Mouse (Mus musculus): ENCODE data around the gene Nrxn3. TPM values are rescaled to one million over a fixed set of nuclear protein-coding genes. Genes with fewer than 3 reads are reported as not detected.

The Nrxn3 gene
- polyA plus RNA-seq, 1 experiment from 2014 or later: 1.4 TPM

DNA sequence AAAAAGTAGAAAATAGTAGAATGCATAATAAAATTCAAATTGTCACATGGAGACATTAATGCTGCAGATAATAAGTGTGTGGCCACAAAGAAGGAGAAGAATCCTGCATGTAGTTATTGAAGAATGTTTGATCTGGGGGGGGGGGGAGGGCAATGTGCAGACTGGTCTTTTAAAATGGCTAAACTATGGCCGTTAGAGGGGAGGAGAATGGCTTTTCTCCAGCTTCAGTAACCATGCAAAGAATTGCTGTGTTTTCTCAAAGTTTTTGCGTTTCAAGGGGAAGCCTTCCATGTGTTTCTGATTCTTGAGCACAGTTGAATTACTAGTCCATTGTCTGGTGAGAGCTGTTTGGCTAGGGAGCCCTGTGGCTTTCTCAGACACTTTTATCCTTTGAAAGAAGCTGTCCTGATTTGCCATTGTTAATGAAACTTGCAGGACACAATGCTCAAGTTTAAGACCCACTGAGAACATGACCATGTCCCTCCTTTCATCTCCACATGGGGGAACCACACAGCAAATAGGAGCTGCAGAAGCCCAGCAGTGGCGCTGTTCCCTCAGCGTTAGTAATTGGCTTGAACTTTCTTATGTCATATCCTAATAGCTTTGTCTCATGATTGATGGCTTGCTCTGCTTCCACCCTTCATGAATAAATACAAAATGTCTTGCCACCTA is 808.1 kb downstream of the Nrxn3 start:
- 30% methylated on average over 4 of the region's 4 CpGs for WGBS
- Histone ChIP-seq H3K4me3 (ENCODE audit: low read length) (no peak overlapping the region), H3K4me2 (ENCODE audit: low read depth, low read length) (no peak overlapping the region), H3K9me3 (ENCODE audit: control insufficient read depth, low read length) (no peaks in the 10 kb centered on the region), H3K9ac (ENCODE audit: low read depth, low read length) (no peak overlapping the region), H3K36me3 (ENCODE audit: control insufficient read depth, insufficient read depth, low read length) (no peaks in the 10 kb centered on the region), H3K4me1 (ENCODE audit: control insufficient read depth, insufficient read depth, low read length) (no peaks in the 10 kb centered on the region), H3K27ac (ENCODE audit: low read length) (no peak overlapping the region), H3K27me3 (replicated peaks; ENCODE audit: control insufficient read depth, insufficient read depth, low read length) (no peaks in the 10 kb centered on the region)
- no peak for ATAC-seq

DNA sequence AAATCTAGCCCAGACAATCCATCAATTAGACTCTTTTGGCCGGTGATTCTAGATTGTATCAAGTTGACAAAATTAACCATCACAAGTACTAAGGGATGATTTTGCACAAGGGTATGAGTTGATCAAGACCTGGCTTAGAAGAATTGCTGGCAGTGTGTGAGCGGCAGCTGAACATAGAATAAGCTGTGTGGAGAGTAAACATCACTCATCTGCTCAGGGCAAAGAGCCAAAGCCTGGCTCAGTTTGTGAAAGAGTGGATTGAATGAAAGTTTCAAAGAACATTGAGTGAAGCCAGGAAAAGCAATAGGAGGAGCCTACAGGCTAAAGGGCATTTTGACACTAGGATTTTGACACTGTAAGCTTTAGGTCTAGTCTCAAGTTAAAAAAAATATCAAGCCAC is 828.6 kb downstream of the Nrxn3 start:
- Histone ChIP-seq H3K27me3 (replicated peaks; ENCODE audit: control insufficient read depth, insufficient read depth, low read length) (no peaks in the 10 kb centered on the region), H3K9me3 (ENCODE audit: control insufficient read depth, low read length) (no peaks in the 10 kb centered on the region), H3K36me3 (ENCODE audit: control insufficient read depth, insufficient read depth, low read length) (no peaks in the 10 kb centered on the region), H3K4me2 (ENCODE audit: low read depth, low read length) (no peak overlapping the region), H3K4me1 (ENCODE audit: control insufficient read depth, insufficient read depth, low read length) (no peaks in the 10 kb centered on the region), H3K9ac (ENCODE audit: low read depth, low read length) (no peak overlapping the region), H3K27ac (ENCODE audit: low read length) (no peak overlapping the region), H3K4me3 (ENCODE audit: low read length) (no peak overlapping the region)
- 64% methylated on average over 2 of the region's 2 CpGs for WGBS
- ATAC-seq: no peak

GRCm38 (mm10) chr12:89553223-89553880 is 830.7 kb downstream of the Nrxn3 start:
- ATAC-seq: no peak

DNA sequence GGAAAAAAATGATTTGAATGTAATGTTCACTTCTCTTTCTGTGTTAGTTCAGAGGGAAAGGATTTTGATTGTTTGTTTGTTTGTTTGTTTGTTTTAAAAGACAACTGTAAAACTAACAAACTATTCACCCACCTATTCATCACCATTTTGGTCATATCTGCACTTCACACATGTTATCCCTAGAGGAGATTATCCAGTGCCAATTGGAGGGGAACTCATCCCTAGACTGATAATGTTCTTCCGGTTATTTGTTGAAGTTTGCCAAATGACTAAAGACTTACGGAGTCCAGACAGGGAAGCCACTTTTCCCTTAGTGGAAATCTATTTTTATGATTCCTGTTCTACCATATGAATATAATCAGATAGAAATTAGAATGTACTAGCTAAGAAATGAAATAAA is 831.5 kb downstream of the Nrxn3 start:
- no peaks in the 10 kb centered on the region for H3K9me3 ChIP-seq (ENCODE audit: control insufficient read depth, low read length)
- no peaks in the 10 kb centered on the region for H3K27me3 ChIP-seq (replicated peaks; ENCODE audit: control insufficient read depth, insufficient read depth, low read length)
- no peak overlapping the region for H3K27ac ChIP-seq (ENCODE audit: low read length)
- no peak overlapping the region for H3K4me2 ChIP-seq (ENCODE audit: low read depth, low read length)
- ATAC-seq: no peak
- no peak overlapping the region for H3K9ac ChIP-seq (ENCODE audit: low read depth, low read length)
- no peaks in the 10 kb centered on the region for H3K36me3 ChIP-seq (ENCODE audit: control insufficient read depth, insufficient read depth, low read length)
- no peaks in the 10 kb centered on the region for H3K4me1 ChIP-seq (ENCODE audit: control insufficient read depth, insufficient read depth, low read length)
- WGBS: 69% methylated on average over 2 of the region's 2 CpGs
- no peak overlapping the region for H3K4me3 ChIP-seq (ENCODE audit: low read length)

More at GRCm38 (mm10) chr12:89553223-89553880, 830.7 kb downstream of the Nrxn3 start:
- Histone ChIP-seq H3K4me3 (ENCODE audit: low read length) (no peak overlapping the region), H3K27ac (ENCODE audit: low read length) (no peak overlapping the region), H3K4me2 (ENCODE audit: low read depth, low read length) (no peak overlapping the region), H3K9ac (ENCODE audit: low read depth, low read length) (no peak overlapping the region), H3K4me1 (ENCODE audit: control insufficient read depth, insufficient read depth, low read length) (no peaks in the 10 kb centered on the region), H3K9me3 (ENCODE audit: control insufficient read depth, low read length) (no peaks in the 10 kb centered on the region), H3K27me3 (replicated peaks; ENCODE audit: control insufficient read depth, insufficient read depth, low read length) (no peaks in the 10 kb centered on the region), H3K36me3 (ENCODE audit: control insufficient read depth, insufficient read depth, low read length) (no peaks in the 10 kb centered on the region)
- WGBS: 69% methylated on average over 4 of the region's 4 CpGs

DNA sequence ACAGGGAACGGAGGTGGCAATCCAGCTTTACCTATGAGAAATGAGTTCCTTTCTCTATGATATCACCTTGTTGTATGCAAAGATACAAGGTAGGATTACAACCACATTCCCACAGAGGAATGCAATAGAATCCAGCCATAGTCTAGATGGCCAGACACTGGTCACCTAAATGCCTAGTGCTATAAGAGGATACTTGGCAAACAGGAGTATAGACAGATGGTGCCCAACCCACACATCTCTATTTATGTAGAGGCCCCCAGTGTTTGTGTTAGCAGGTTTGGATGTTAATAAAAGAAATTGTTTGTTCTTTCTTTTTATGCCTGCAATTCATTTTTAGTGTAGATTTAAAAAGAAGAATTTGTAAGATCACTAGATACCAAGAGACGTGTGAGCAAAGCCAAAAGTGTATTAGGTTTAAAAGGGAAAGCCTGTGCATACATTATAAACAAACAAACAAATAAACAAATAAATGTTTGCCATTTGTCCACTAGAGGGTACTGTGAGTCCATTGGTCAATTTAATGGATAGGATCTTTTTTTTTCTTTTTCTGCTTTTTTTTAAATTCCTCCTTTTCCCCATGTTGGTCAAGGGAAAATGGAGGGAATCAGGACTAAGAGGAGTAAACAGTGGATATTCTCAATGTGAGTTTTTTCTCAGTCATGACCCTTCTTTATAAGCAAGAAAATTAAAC is 832.2 kb downstream of the Nrxn3 start:
- no peak overlapping the region for H3K27ac ChIP-seq (ENCODE audit: low read length)
- no peak for ATAC-seq
- no peaks in the 10 kb centered on the region for H3K27me3 ChIP-seq (replicated peaks; ENCODE audit: control insufficient read depth, insufficient read depth, low read length)
- H3K4me1 ChIP-seq (ENCODE audit: control insufficient read depth, insufficient read depth, low read length): no peaks in the 10 kb centered on the region
- no peaks in the 10 kb centered on the region for H3K36me3 ChIP-seq (ENCODE audit: control insufficient read depth, insufficient read depth, low read length)
- no peak overlapping the region for H3K9ac ChIP-seq (ENCODE audit: low read depth, low read length)
- WGBS: 76% methylated on average over 2 of the region's 2 CpGs
- H3K4me3 ChIP-seq (ENCODE audit: low read length): no peak overlapping the region
- H3K4me2 ChIP-seq (ENCODE audit: low read depth, low read length): no peak overlapping the region
- H3K9me3 ChIP-seq (ENCODE audit: control insufficient read depth, low read length): no peaks in the 10 kb centered on the region

DNA sequence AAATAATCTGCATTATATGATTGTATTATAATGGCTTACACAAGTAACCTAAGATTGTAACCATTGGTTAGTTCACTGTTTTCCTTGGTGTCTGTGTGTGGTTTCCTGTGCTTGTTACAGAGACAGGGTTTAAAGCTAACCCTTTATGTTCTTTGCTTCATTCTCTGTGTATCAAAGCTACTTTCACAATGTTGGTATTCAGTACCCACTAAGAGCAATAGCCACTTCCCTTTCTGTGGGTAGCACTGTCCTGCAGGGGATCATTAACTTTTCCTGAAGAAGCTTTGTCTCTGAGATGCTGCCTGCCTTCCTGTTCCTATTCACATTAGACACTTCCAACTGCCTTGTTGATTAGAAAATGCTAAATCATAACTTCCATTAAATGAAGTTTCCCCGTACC is 836.2 kb downstream of the Nrxn3 start:
- Histone ChIP-seq H3K27ac (ENCODE audit: low read length) (no peak overlapping the region), H3K4me2 (ENCODE audit: low read depth, low read length) (no peak overlapping the region), H3K4me3 (ENCODE audit: low read length) (no peak overlapping the region), H3K36me3 (ENCODE audit: control insufficient read depth, insufficient read depth, low read length) (no peaks in the 10 kb centered on the region), H3K4me1 (ENCODE audit: control insufficient read depth, insufficient read depth, low read length) (no peaks in the 10 kb centered on the region), H3K27me3 (replicated peaks; ENCODE audit: control insufficient read depth, insufficient read depth, low read length) (no peaks in the 10 kb centered on the region), H3K9me3 (ENCODE audit: control insufficient read depth, low read length) (no peaks in the 10 kb centered on the region), H3K9ac (ENCODE audit: low read depth, low read length) (no peak overlapping the region)
- WGBS: 78% methylated on average over 1 of the region's 1 CpGs
- no peak for ATAC-seq

DNA sequence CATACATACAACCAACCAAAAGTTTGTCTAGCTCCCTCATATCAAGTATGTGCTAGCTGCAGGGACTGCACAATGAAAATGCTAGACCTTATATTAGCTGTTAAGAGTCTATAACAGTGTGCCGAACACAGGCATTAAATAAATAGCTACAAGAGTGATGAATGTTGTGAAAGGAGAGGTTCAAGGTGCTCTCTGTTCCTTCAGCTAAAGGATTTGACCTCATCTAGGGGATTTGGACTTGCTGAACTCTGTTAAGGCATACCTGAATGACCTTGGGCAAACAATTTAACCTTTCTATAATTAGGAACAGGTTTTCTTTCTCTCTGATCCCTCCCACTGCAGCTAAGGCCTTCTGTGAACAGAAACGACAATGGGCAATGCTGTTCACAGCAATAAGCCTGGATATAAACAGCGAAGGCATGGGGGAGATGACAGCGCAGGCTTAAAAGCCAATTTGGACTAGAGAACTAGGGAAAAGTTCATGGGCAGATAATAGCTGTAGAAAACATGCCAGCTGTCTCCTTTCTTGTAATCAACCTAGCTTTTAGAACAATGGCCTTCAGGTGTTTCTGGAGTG is 839.4 kb downstream of the Nrxn3 start:
- Histone ChIP-seq H3K36me3 (ENCODE audit: control insufficient read depth, insufficient read depth, low read length) (no peaks in the 10 kb centered on the region), H3K4me2 (ENCODE audit: low read depth, low read length) (no peak overlapping the region), H3K9ac (ENCODE audit: low read depth, low read length) (no peak overlapping the region), H3K9me3 (ENCODE audit: control insufficient read depth, low read length) (no peaks in the 10 kb centered on the region), H3K4me1 (ENCODE audit: control insufficient read depth, insufficient read depth, low read length) (no peaks in the 10 kb centered on the region), H3K4me3 (ENCODE audit: low read length) (no peak overlapping the region), H3K27ac (ENCODE audit: low read length) (no peak overlapping the region), H3K27me3 (replicated peaks; ENCODE audit: control insufficient read depth, insufficient read depth, low read length) (no peaks in the 10 kb centered on the region)
- no peak for ATAC-seq
- 56% methylated on average over 4 of the region's 4 CpGs for WGBS

GRCm38 (mm10) chr12:89568723-89569377 is 846.2 kb downstream of the Nrxn3 start:
- no peak overlapping the region for H3K27ac ChIP-seq (ENCODE audit: low read length)
- H3K9ac ChIP-seq (ENCODE audit: low read depth, low read length): no peak overlapping the region
- no peak for ATAC-seq
- 58% methylated on average over 6 of the region's 6 CpGs for WGBS
- H3K27me3 ChIP-seq (replicated peaks; ENCODE audit: control insufficient read depth, insufficient read depth, low read length): no peaks in the 10 kb centered on the region
- H3K4me1 ChIP-seq (ENCODE audit: control insufficient read depth, insufficient read depth, low read length): no peaks in the 10 kb centered on the region
- H3K9me3 ChIP-seq (ENCODE audit: control insufficient read depth, low read length): no peaks in the 10 kb centered on the region
- H3K36me3 ChIP-seq (ENCODE audit: control insufficient read depth, insufficient read depth, low read length): no peaks in the 10 kb centered on the region
- no peak overlapping the region for H3K4me2 ChIP-seq (ENCODE audit: low read depth, low read length)
- no peak overlapping the region for H3K4me3 ChIP-seq (ENCODE audit: low read length)

- WGBS: 76% methylated on average over 4 of the region's 4 CpGs
- Histone ChIP-seq H3K4me1 (ENCODE audit: control insufficient read depth, insufficient read depth, low read length) (no peaks in the 10 kb centered on the region), H3K9ac (ENCODE audit: low read depth, low read length) (no peak overlapping the region), H3K4me3 (ENCODE audit: low read length) (no peak overlapping the region), H3K9me3 (ENCODE audit: control insufficient read depth, low read length) (no peaks in the 10 kb centered on the region), H3K27ac (ENCODE audit: low read length) (no peak overlapping the region), H3K4me2 (ENCODE audit: low read depth, low read length) (no peak overlapping the region), H3K36me3 (ENCODE audit: control insufficient read depth, insufficient read depth, low read length) (no peaks in the 10 kb centered on the region), H3K27me3 (replicated peaks; ENCODE audit: control insufficient read depth, insufficient read depth, low read length) (no peaks in the 10 kb centered on the region)
- no peak for ATAC-seq
Measured at GRCm38 (mm10) chr12:89592459-89592858, 869.8 kb downstream of the Nrxn3 start.
